Mouse (Mus musculus) neural tube, embryonic 14.5 days (tissue): ENCODE data around the gene Abcg1. TPM values are rescaled to one million over a fixed set of nuclear protein-coding genes. Genes with fewer than 3 reads are reported as not detected.

Source experiments
- ATAC-seq: fragments of 200-750 bp; cut with Nextera tagmentation; 2 replicates; pipeline ENCODE4 v1.8.0; 2017; ENCODE audit warnings: low read depth, mild to moderate bottlenecking, moderate TSS enrichment, moderate library complexity
- H3K27ac ChIP-seq: fragments of 300-500 bp; sonication (generic); 2 replicates; pipeline ENCODE4 v1.5.1; 2014; ENCODE audit warnings: low read depth, mild to moderate bottlenecking, control low read depth, low read length, moderate library complexity, mixed read lengths
- H3K27me3 ChIP-seq: fragments of 300-500 bp; sonication (generic); 2 replicates; pipeline ENCODE4 v1.6.1; 2014; ENCODE audit warnings: low read length; ENCODE audit not compliant: control insufficient read depth, insufficient read depth
- H3K36me3 ChIP-seq: fragments of 300-500 bp; sonication (generic); 2 replicates; pipeline ENCODE4 v1.6.1; 2014; ENCODE audit warnings: low read length, mixed read lengths; ENCODE audit not compliant: control insufficient read depth, insufficient read depth
- H3K4me1 ChIP-seq: fragments of 300-500 bp; sonication (generic); 2 replicates; pipeline ENCODE4 v1.6.1; 2014; ENCODE audit warnings: low read length; ENCODE audit not compliant: control insufficient read depth, insufficient read depth
- H3K4me2 ChIP-seq: fragments of 300-500 bp; sonication (generic); 2 replicates; pipeline ENCODE4 v1.6.1; 2014; ENCODE audit warnings: mild to moderate bottlenecking, low read depth, low read length, control low read depth
- H3K4me3 ChIP-seq: fragments of 300-500 bp; sonication (generic); 2 replicates; pipeline ENCODE4 v1.5.1; 2014; ENCODE audit warnings: low read depth, low read length, control low read depth, mixed read lengths
- H3K9ac ChIP-seq: fragments of 300-500 bp; sonication (generic); replicated peaks from 2 replicates; pipeline ENCODE4 v1.6.1; 2014; ENCODE audit warnings: low read depth, mild to moderate bottlenecking, control low read depth, low read length, mixed read lengths
- H3K9me3 ChIP-seq: fragments of 300-500 bp; sonication (generic); 2 replicates; pipeline ENCODE4 v1.6.1; 2016; ENCODE audit warnings: low read length; ENCODE audit not compliant: control insufficient read depth
- WGBS: fragments of 180-500 bp; shearing (Covaris S2); extraction: QIAGEN DNeasy Blood & Tissue Kit; methylation state at CpG from one replicate; pipeline ENCODE4 v1.1.7; 2014; 5-methylcytosine and 5-hydroxymethylcytosine counted together
- polyA plus RNA-seq: library from polyadenylated mRNA; unstranded; fragments of >200 nt; fragmentation: Nextera tagmentation; extraction: Ambion mirVana; gene quantifications from 2 replicates; pipeline ENCODE4 v1.2.1, GENCODE M21; 2014

Gene Abcg1
- polyA plus RNA-seq: 20.5 and 21.0 TPM in 2 replicates

- Histone ChIP-seq H3K4me1 (peaks cover 9% of the 10 kb centered on the region; the same call in 1 of the 2 replicates), H3K9ac (peak within 1 kb of the TSS; percentile 68), H3K27ac (peak within 1 kb of the TSS; percentile 78), H3K4me2 (peak within 1 kb of the TSS; percentile 89), H3K4me3 (peak within 1 kb of the TSS; percentile 69), H3K27me3 (peaks cover 3% of the 10 kb centered on the region; the same call in 1 of the 2 replicates), H3K9me3 (peaks cover 4% of the 10 kb centered on the region), H3K36me3 (no peaks in the 10 kb centered on the region)
- peak; percentile 92 for ATAC-seq
- under 1% methylated on average over 49 of the region's 49 CpGs for WGBS
Measured at GRCm38 (mm10) chr17:31057151-31057890, at the start of gene Abcg1. Gene Abcg1, plus strand, starts transcription at chr17:31057675.

- H3K27ac ChIP-seq: no peak overlapping the region
- no peaks in the 10 kb centered on the region for H3K4me1 ChIP-seq
Measured at GRCm38 (mm10) chr17:31008416-31008815, 49.1 kb upstream of the Abcg1 start.

GRCm38 (mm10) chr17:31011551-31012394, 45.7 kb upstream of the Abcg1 start:
- H3K4me3 ChIP-seq: no peak overlapping the region
- H3K4me2 ChIP-seq: no peak overlapping the region
- H3K27ac ChIP-seq: no peak overlapping the region
- H3K27me3 ChIP-seq: no peaks in the 10 kb centered on the region
- no peaks in the 10 kb centered on the region for H3K9me3 ChIP-seq
- ATAC-seq: no peak; the same call in 1 of the 2 replicates
- 40% methylated on average over 9 of the region's 9 CpGs for whole genome bisulfite sequencing
- H3K4me1 ChIP-seq: no peaks in the 10 kb centered on the region
- no peak overlapping the region for H3K9ac ChIP-seq
- H3K36me3 ChIP-seq: no peaks in the 10 kb centered on the region

More at GRCm38 (mm10) chr17:31008416-31008815, 49.1 kb upstream of the Abcg1 start:
- Histone ChIP-seq H3K9ac (no peak overlapping the region), H3K36me3 (no peaks in the 10 kb centered on the region), H3K4me2 (no peak overlapping the region), H3K27me3 (no peaks in the 10 kb centered on the region), H3K9me3 (no peaks in the 10 kb centered on the region), H3K4me3 (no peak overlapping the region)
- no peak for ATAC-seq
- 86% methylated on average over 8 of the region's 8 CpGs for WGBS

- no peaks in the 10 kb centered on the region for H3K4me1 ChIP-seq
- H3K9me3 ChIP-seq: no peaks in the 10 kb centered on the region
- 76% methylated on average over 4 of the region's 4 CpGs for WGBS
- no peak overlapping the region for H3K4me2 ChIP-seq
- H3K27ac ChIP-seq: no peak overlapping the region
- H3K4me3 ChIP-seq: no peak overlapping the region
- no peak for ATAC-seq
- H3K36me3 ChIP-seq: no peaks in the 10 kb centered on the region
- H3K9ac ChIP-seq: no peak overlapping the region
- no peaks in the 10 kb centered on the region for H3K27me3 ChIP-seq
Measured at GRCm38 (mm10) chr17:31018267-31018666, 39.2 kb upstream of the Abcg1 start.

GRCm38 (mm10) chr17:31019505-31019904, 38.0 kb upstream of the Abcg1 start:
- H3K4me1 ChIP-seq: no peaks in the 10 kb centered on the region
- WGBS: 12% methylated on average over 2 of the region's 2 CpGs
- no peaks in the 10 kb centered on the region for H3K27me3 ChIP-seq
- no peaks in the 10 kb centered on the region for H3K36me3 ChIP-seq
- H3K9ac ChIP-seq: no peak overlapping the region
- H3K4me2 ChIP-seq: no peak overlapping the region
- no peak overlapping the region for H3K4me3 ChIP-seq
- ATAC-seq: no peak
- no peaks in the 10 kb centered on the region for H3K9me3 ChIP-seq
- H3K27ac ChIP-seq: no peak overlapping the region

- H3K4me2 ChIP-seq: no peak overlapping the region
- H3K27me3 ChIP-seq: no peaks in the 10 kb centered on the region
- WGBS: 81% methylated on average over 2 of the region's 2 CpGs
- no peaks in the 10 kb centered on the region for H3K4me1 ChIP-seq
- no peaks in the 10 kb centered on the region for H3K9me3 ChIP-seq
- no peak overlapping the region for H3K9ac ChIP-seq
- H3K36me3 ChIP-seq: no peaks in the 10 kb centered on the region
- no peak overlapping the region for H3K27ac ChIP-seq
- no peak overlapping the region for H3K4me3 ChIP-seq
- ATAC-seq: no peak
Measured at GRCm38 (mm10) chr17:31020078-31020477, 37.4 kb upstream of the Abcg1 start.

- no peaks in the 10 kb centered on the region for H3K36me3 ChIP-seq
- no peak for ATAC-seq
- no peak overlapping the region for H3K27ac ChIP-seq
- no peaks in the 10 kb centered on the region for H3K9me3 ChIP-seq
- 84% methylated on average over 8 of the region's 8 CpGs for WGBS
- no peak overlapping the region for H3K4me3 ChIP-seq
- no peak overlapping the region for H3K4me2 ChIP-seq
- no peak overlapping the region for H3K9ac ChIP-seq
- H3K27me3 ChIP-seq: no peaks in the 10 kb centered on the region
- H3K4me1 ChIP-seq: no peaks in the 10 kb centered on the region
Measured at GRCm38 (mm10) chr17:31021276-31021675, 36.2 kb upstream of the Abcg1 start.

- no peak overlapping the region for H3K4me3 ChIP-seq
- H3K36me3 ChIP-seq: no peaks in the 10 kb centered on the region
- H3K27ac ChIP-seq: no peak overlapping the region
- H3K4me1 ChIP-seq: no peaks in the 10 kb centered on the region
- no peak for ATAC-seq
- no peaks in the 10 kb centered on the region for H3K27me3 ChIP-seq
- no peak overlapping the region for H3K9ac ChIP-seq
- no peaks in the 10 kb centered on the region for H3K9me3 ChIP-seq
- no peak overlapping the region for H3K4me2 ChIP-seq
- WGBS: 75% methylated on average over 7 of the region's 7 CpGs
Measured at GRCm38 (mm10) chr17:31024125-31024781, 33.2 kb upstream of the Abcg1 start.
